Mouse (Mus musculus): ENCODE results near the gene Fut9. TPM values are rescaled to one million over a fixed set of nuclear protein-coding genes. Genes with fewer than 3 reads are reported as not detected.
A peak's percentile ranks its signal among the peaks of the same experiment; 100 is the strongest.

Gene Fut9
- polyA plus RNA-seq (2014; fragmentation: Nextera tagmentation; extraction: Ambion mirVana) = 15.9 and 23.9 TPM in 2 replicates

DNA sequence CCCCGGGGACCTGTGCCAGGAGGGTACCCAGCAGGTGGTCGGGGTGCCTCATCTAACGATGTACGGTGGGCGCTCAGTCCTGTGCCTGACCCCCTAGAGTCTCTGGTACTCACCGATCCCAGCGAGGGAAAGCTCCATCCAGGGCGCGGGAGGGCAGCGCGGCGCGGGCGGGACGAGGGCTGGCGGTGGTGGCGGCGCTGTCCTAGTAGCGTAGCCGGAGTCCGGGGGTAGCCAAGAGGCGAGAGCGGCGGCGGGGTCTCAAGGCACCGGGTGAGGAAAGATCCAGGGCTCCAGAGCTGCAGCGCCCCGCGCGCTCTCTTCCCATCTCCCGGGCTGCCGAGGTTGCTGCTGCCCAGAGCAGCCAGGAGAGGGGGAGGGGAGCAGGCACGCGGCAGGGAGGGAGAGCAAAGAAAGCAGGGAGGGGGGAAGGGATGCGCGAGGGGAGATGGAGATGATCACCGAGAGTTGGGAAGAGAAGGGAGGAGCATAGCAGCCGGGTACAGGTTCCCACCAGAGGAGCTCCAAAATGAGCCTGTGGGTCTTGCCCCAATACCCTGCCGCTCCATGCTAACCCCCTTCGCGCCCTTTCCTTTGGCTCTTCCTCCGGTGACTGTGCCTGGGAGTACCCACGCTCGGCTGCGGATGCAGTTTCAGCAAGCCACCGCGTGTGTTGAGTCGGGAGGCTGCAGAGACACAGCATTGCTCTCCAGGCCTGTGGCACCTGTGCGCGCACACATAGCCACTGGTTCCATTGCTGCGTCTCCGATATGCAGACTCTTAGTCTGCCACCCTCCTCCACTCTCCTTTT is at the start of gene Fut9:
Gene Fut9, minus strand, starts transcription at position 769 of the 808 bp plus-strand sequence.
- H3K9ac ChIP-seq (replicated peaks; ENCODE audit: low read length) = peak within 1 kb of the TSS; percentile 81
- H3K27ac ChIP-seq (replicated peaks; ENCODE audit: low read depth, low read length) = peak within 1 kb of the TSS; percentile 90
- peak; percentile 93 for ATAC-seq (ENCODE audit: low FRiP score, low TSS enrichment)
- H3K36me3 ChIP-seq (ENCODE audit: control insufficient read depth, insufficient read depth, low read length) = no peaks in the 10 kb centered on the region
- under 1% methylated on average over 52 of the region's 52 CpGs for WGBS
- peak within 1 kb of the TSS; percentile 67 for H3K4me2 ChIP-seq (ENCODE audit: low read length)
- no peaks in the 10 kb centered on the region for H3K9me3 ChIP-seq (ENCODE audit: control insufficient read depth, low read length)
- H3K4me1 ChIP-seq (ENCODE audit: control insufficient read depth, insufficient read depth, low read length) = 0 out of 2 replicates have a peak, but pooled peaks cover 4% of the 10 kb centered on the region
- DNase-seq = peak; percentile 90
- no peaks in the 10 kb centered on the region for H3K27me3 ChIP-seq (ENCODE audit: control insufficient read depth, insufficient read depth, low read length)
- H3K4me3 ChIP-seq (replicated peaks; ENCODE audit: low read depth, low read length) = peak within 1 kb of the TSS; percentile 66

- WGBS = 94% methylated on average over 7 of the region's 7 CpGs
Measured at GRCm38 (mm10) chr4:25815783-25816182, 15.7 kb upstream of the Fut9 start.

DNA sequence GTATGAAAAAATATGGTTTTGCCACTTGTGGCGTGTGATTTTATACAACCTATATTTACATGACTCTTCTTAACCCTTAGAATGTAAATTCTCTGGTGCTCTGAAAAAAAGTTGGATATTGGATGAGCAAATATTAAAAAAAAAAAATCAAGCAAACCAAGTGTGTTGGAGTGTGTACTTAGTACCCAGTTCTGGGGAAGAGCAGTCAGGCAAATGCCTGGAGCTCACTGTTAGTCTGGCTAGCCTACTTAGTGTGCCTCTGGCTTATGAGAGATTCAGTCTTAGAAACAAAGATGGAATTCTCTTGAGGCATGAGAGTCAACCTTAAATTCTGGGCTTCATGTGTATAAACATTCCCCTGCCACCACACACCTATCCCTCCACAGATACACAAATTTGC is 13.3 kb upstream of the Fut9 start:
- DNase-seq = no peak
- Histone ChIP-seq H3K27ac (replicated peaks; ENCODE audit: low read depth, low read length) (no peak overlapping the region), H3K36me3 (ENCODE audit: control insufficient read depth, insufficient read depth, low read length) (no peaks in the 10 kb centered on the region), H3K4me2 (ENCODE audit: low read length) (no peak overlapping the region), H3K27me3 (ENCODE audit: control insufficient read depth, insufficient read depth, low read length) (no peaks in the 10 kb centered on the region), H3K9ac (replicated peaks; ENCODE audit: low read length) (no peak overlapping the region), H3K4me1 (ENCODE audit: control insufficient read depth, insufficient read depth, low read length) (no peaks in the 10 kb centered on the region), H3K4me3 (replicated peaks; ENCODE audit: low read depth, low read length) (no peak overlapping the region), H3K9me3 (ENCODE audit: control insufficient read depth, low read length) (no peaks in the 10 kb centered on the region)
- 90% methylated on average over 1 of the region's 1 CpGs for WGBS
- ATAC-seq (ENCODE audit: low FRiP score, low TSS enrichment) = no peak

More at GRCm38 (mm10) chr4:25815783-25816182, 15.7 kb upstream of the Fut9 start:
- H3K4me2 ChIP-seq (ENCODE audit: low read length) = no peak overlapping the region
- no peak overlapping the region for H3K27ac ChIP-seq (replicated peaks; ENCODE audit: low read depth, low read length)
- H3K4me3 ChIP-seq (replicated peaks; ENCODE audit: low read depth, low read length) = no peak overlapping the region
- no peak for DNase-seq
- H3K27me3 ChIP-seq (ENCODE audit: control insufficient read depth, insufficient read depth, low read length) = no peaks in the 10 kb centered on the region
- no peak for ATAC-seq (ENCODE audit: low FRiP score, low TSS enrichment)
- H3K9me3 ChIP-seq (ENCODE audit: control insufficient read depth, low read length) = no peaks in the 10 kb centered on the region
- no peaks in the 10 kb centered on the region for H3K4me1 ChIP-seq (ENCODE audit: control insufficient read depth, insufficient read depth, low read length)
- no peaks in the 10 kb centered on the region for H3K36me3 ChIP-seq (ENCODE audit: control insufficient read depth, insufficient read depth, low read length)
- H3K9ac ChIP-seq (replicated peaks; ENCODE audit: low read length) = no peak overlapping the region

DNA sequence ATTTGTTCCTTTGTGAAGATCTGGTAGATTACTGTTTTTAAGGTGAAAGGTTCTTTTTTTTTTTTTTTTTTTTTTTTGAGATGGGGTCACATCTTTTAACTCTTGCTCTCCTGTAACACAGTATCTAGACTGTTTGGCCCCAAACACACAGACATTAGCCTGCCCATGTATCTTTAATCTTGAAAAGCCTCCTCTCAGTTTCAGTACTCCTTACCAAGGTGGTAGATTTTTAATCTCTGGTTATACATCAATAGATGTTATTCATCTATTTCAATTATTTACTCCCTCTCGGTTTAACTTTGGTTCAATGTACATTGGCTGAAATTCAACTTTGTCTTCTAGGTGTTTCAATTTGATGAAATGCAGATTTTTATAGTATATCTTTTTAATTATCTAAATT is 10.0 kb upstream of the Fut9 start:
- H3K27me3 ChIP-seq (ENCODE audit: control insufficient read depth, insufficient read depth, low read length) = no peaks in the 10 kb centered on the region

GRCm38 (mm10) chr4:25801751-25802150 is 1.7 kb upstream of the Fut9 start:
- DNase-seq (no peak), ATAC-seq (ENCODE audit: low FRiP score, low TSS enrichment) (no peak)
- 93% methylated on average over 2 of the region's 2 CpGs for WGBS

More for the DNA sequence above, 10.0 kb upstream of the Fut9 start:
- Histone ChIP-seq H3K4me2 (ENCODE audit: low read length) (no peak overlapping the region), H3K27ac (replicated peaks; ENCODE audit: low read depth, low read length) (no peak overlapping the region), H3K9ac (replicated peaks; ENCODE audit: low read length) (no peak overlapping the region), H3K9me3 (ENCODE audit: control insufficient read depth, low read length) (no peaks in the 10 kb centered on the region), H3K4me1 (ENCODE audit: control insufficient read depth, insufficient read depth, low read length) (no peaks in the 10 kb centered on the region), H3K36me3 (ENCODE audit: control insufficient read depth, insufficient read depth, low read length) (no peaks in the 10 kb centered on the region), H3K4me3 (replicated peaks; ENCODE audit: low read depth, low read length) (no peak overlapping the region)
- DNase-seq (no peak), ATAC-seq (ENCODE audit: low FRiP score, low TSS enrichment) (no peak)
- 87% methylated on average over 1 of the region's 1 CpGs for WGBS

DNA sequence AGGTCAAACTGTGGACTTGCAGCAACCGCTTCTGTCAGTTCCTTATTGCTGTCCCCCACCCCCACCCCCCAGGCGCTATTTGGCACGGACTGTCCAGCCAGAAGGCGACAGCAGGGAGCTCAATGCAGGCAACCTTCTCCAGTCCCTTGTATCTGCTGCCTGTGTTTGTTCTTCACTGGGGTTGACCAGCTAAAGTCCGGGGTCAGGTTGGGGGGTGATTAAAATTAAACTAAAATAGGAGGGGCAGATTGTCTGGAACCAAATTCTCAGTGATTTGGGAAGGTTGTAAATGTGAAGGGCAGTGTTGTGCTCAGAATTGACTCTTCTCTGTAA is 206 bp upstream of the Fut9 start:
- under 1% methylated on average over 5 of the region's 5 CpGs for WGBS
- H3K4me2 ChIP-seq (ENCODE audit: low read length) = peak overlapping the region; percentile 67
- no peak for DNase-seq
- no peaks in the 10 kb centered on the region for H3K27me3 ChIP-seq (ENCODE audit: control insufficient read depth, insufficient read depth, low read length)
- H3K9me3 ChIP-seq (ENCODE audit: control insufficient read depth, low read length) = no peaks in the 10 kb centered on the region
- ATAC-seq (ENCODE audit: low FRiP score, low TSS enrichment) = peak; percentile 43
- no peaks in the 10 kb centered on the region for H3K36me3 ChIP-seq (ENCODE audit: control insufficient read depth, insufficient read depth, low read length)
- peak overlapping the region; percentile 66 for H3K4me3 ChIP-seq (replicated peaks; ENCODE audit: low read depth, low read length)
- peak overlapping the region; percentile 90 for H3K27ac ChIP-seq (replicated peaks; ENCODE audit: low read depth, low read length)
- H3K4me1 ChIP-seq (ENCODE audit: control insufficient read depth, insufficient read depth, low read length) = 0 out of 2 replicates have a peak, but pooled peaks cover 4% of the 10 kb centered on the region
- H3K9ac ChIP-seq (replicated peaks; ENCODE audit: low read length) = peak overlapping the region; percentile 81

More at GRCm38 (mm10) chr4:25801751-25802150, 1.7 kb upstream of the Fut9 start:
- Histone ChIP-seq H3K4me2 (ENCODE audit: low read length) (no peak overlapping the region), H3K9me3 (ENCODE audit: control insufficient read depth, low read length) (no peaks in the 10 kb centered on the region), H3K9ac (replicated peaks; ENCODE audit: low read length) (no peak overlapping the region), H3K27me3 (ENCODE audit: control insufficient read depth, insufficient read depth, low read length) (no peaks in the 10 kb centered on the region), H3K36me3 (ENCODE audit: control insufficient read depth, insufficient read depth, low read length) (no peaks in the 10 kb centered on the region), H3K4me1 (ENCODE audit: control insufficient read depth, insufficient read depth, low read length) (0 out of 2 replicates have a peak, but pooled peaks cover 4% of the 10 kb centered on the region), H3K4me3 (replicated peaks; ENCODE audit: low read depth, low read length) (no peak overlapping the region), H3K27ac (replicated peaks; ENCODE audit: low read depth, low read length) (no peak overlapping the region)

- Histone ChIP-seq H3K9me3 (ENCODE audit: control insufficient read depth, low read length) (no peaks in the 10 kb centered on the region), H3K4me1 (ENCODE audit: control insufficient read depth, insufficient read depth, low read length) (0 out of 2 replicates have a peak, but pooled peaks cover 4% of the 10 kb centered on the region), H3K27me3 (ENCODE audit: control insufficient read depth, insufficient read depth, low read length) (no peaks in the 10 kb centered on the region), H3K4me3 (replicated peaks; ENCODE audit: low read depth, low read length) (peak overlapping the region; percentile 66), H3K27ac (replicated peaks; ENCODE audit: low read depth, low read length) (peak overlapping the region; percentile 90), H3K9ac (replicated peaks; ENCODE audit: low read length) (peak overlapping the region; percentile 81), H3K4me2 (ENCODE audit: low read length) (peak overlapping the region; percentile 67), H3K36me3 (ENCODE audit: control insufficient read depth, insufficient read depth, low read length) (no peaks in the 10 kb centered on the region)
- DNase-seq (peak; percentile 48), ATAC-seq (ENCODE audit: low FRiP score, low TSS enrichment) (peak; percentile 22; the same call in 1 of the 2 replicates)
- under 1% methylated on average over 7 of the region's 7 CpGs for whole genome bisulfite sequencing
Measured at GRCm38 (mm10) chr4:25799051-25799475, 981 bp downstream of the Fut9 start.

- ATAC-seq (ENCODE audit: low FRiP score, low TSS enrichment) (no peak), DNase-seq (peak; percentile 49)
- 0 out of 2 replicates have a peak, but pooled peaks cover 4% of the 10 kb centered on the region for H3K4me1 ChIP-seq (ENCODE audit: control insufficient read depth, insufficient read depth, low read length)
- no peaks in the 10 kb centered on the region for H3K36me3 ChIP-seq (ENCODE audit: control insufficient read depth, insufficient read depth, low read length)
- peak overlapping the region; percentile 67 for H3K4me2 ChIP-seq (ENCODE audit: low read length)
- H3K9me3 ChIP-seq (ENCODE audit: control insufficient read depth, low read length) = no peaks in the 10 kb centered on the region
- H3K4me3 ChIP-seq (replicated peaks; ENCODE audit: low read depth, low read length) = peak overlapping the region; percentile 66
- H3K27ac ChIP-seq (replicated peaks; ENCODE audit: low read depth, low read length) = no peak overlapping the region
- H3K9ac ChIP-seq (replicated peaks; ENCODE audit: low read length) = peak overlapping the region; percentile 81; the same call in 1 of the 2 replicates
- WGBS = 16% methylated on average over 10 of the region's 10 CpGs
- H3K27me3 ChIP-seq (ENCODE audit: control insufficient read depth, insufficient read depth, low read length) = no peaks in the 10 kb centered on the region
Measured at GRCm38 (mm10) chr4:25798412-25798811, 1.6 kb downstream of the Fut9 start.

Measured in midbrain, embryonic 14.5 days (tissue).